Mouse (Mus musculus): ENCODE data around the gene Pdgfb. TPM values are rescaled to one million over a fixed set of nuclear protein-coding genes. Genes with fewer than 3 reads are reported as not detected.

The Pdgfb gene
- total and polyA plus RNA-seq, 2 experiments from 2014 or later, result 3.5 to 32.2 TPM

DNA sequence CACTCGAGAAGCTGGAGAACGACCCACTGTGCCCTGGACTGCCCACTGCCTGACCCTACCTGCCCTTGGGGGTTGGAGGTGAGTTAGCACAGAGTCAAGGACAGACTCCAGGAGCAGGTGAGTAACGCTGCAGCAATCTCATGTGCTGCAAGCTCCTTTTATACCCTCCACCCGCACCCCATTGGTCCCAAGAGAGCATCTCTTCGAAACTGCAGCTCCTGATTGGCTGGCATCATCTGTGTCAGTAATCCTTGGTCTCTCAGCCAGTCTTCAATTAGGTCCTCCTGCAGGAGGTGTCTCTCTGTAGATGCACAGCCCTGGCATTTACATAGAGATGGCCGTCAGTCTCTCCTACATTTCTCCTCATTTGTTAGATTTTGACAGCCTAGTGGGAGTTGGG is 47.4 kb downstream of the Pdgfb start:
- Histone ChIP-seq H3K4me2 (ENCODE audit: low read depth, low read length) (no peak overlapping the region), H3K9me3 (replicated peaks; ENCODE audit: control insufficient read depth, low read length) (no peaks in the 10 kb centered on the region), H3K27me3 (ENCODE audit: control insufficient read depth, insufficient read depth, low read length) (no peaks in the 10 kb centered on the region), H3K27ac (ENCODE audit: low read depth) (no peak overlapping the region), H3K4me1 (ENCODE audit: control insufficient read depth, insufficient read depth) (no peaks in the 10 kb centered on the region), H3K36me3 (replicated peaks; ENCODE audit: control insufficient read depth, insufficient read depth, low read length) (no peaks in the 10 kb centered on the region), H3K4me3 (ENCODE audit: low read depth, low read length) (no peak overlapping the region), H3K9ac (replicated peaks; ENCODE audit: low read depth, low read length) (no peak overlapping the region)
- ATAC-seq (ENCODE audit: insufficient read depth, low read depth) (no peak), DNase-seq (ENCODE audit: low spot score) (no peak)
- TF ChIP-seq CTCF (IDR thresholded peaks at IDR 0.05; ENCODE audit: low read depth), result no peak
- 83% methylated on average over 6 of the region's 6 CpGs for WGBS

DNA sequence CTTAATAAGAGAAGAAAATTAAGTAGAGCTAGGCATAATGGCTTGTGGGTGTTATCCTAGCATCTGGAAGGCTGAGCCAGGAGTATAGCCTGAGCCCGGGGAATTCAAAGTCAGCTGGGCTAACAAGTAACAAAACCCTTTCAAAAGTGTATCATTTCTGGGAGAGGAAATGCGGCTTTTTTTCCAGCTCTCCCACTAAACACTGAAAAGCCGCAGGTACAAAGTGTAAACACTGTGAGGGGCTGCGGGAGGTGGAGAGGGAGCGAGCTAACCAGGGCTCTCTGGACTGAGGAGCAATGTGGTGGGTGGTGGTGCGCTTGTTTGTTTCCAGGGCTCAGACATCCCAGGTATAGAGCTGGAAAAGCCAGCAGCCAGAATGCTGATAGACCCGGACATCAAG is 50.4 kb downstream of the Pdgfb start:
- no peak for DNase-seq (ENCODE audit: low spot score)
- TF ChIP-seq CTCF (IDR thresholded peaks at IDR 0.05; ENCODE audit: low read depth), result no peak
- TF ChIP-seq EP300 (IDR thresholded peaks at IDR 0.05; ENCODE audit: low read depth), result no peak

GRCm38 (mm10) chr15:79962661-79963060 is 52.1 kb downstream of the Pdgfb start:
- Histone ChIP-seq H3K4me3 (ENCODE audit: low read depth, low read length) (no peak overlapping the region), H3K36me3 (replicated peaks; ENCODE audit: control insufficient read depth, insufficient read depth, low read length) (no peaks in the 10 kb centered on the region), H3K4me1 (ENCODE audit: control insufficient read depth, insufficient read depth) (no peaks in the 10 kb centered on the region), H3K9me3 (replicated peaks; ENCODE audit: control insufficient read depth, low read length) (no peaks in the 10 kb centered on the region), H3K27me3 (ENCODE audit: control insufficient read depth, insufficient read depth, low read length) (no peaks in the 10 kb centered on the region), H3K4me2 (ENCODE audit: low read depth, low read length) (no peak overlapping the region), H3K9ac (replicated peaks; ENCODE audit: low read depth, low read length) (no peak overlapping the region), H3K27ac (ENCODE audit: low read depth) (no peak overlapping the region)
- ATAC-seq (ENCODE audit: insufficient read depth, low read depth), result no peak
- DNase-seq (ENCODE audit: low spot score), result no peak
- 84% methylated on average over 18 of the region's 18 CpGs for WGBS
- TF ChIP-seq EP300 (IDR thresholded peaks at IDR 0.05; ENCODE audit: low read depth) (no peak), CTCF (IDR thresholded peaks at IDR 0.05; ENCODE audit: low read depth) (no peak)

More for the DNA sequence above, 50.4 kb downstream of the Pdgfb start:
- no peak overlapping the region for H3K4me3 ChIP-seq (ENCODE audit: low read depth, low read length)
- no peak overlapping the region for H3K9ac ChIP-seq (replicated peaks; ENCODE audit: low read depth, low read length)
- WGBS, result 86% methylated on average over 7 of the region's 7 CpGs
- H3K27ac ChIP-seq (ENCODE audit: low read depth), result no peak overlapping the region
- H3K9me3 ChIP-seq (replicated peaks; ENCODE audit: control insufficient read depth, low read length), result no peaks in the 10 kb centered on the region
- H3K4me1 ChIP-seq (ENCODE audit: control insufficient read depth, insufficient read depth), result no peaks in the 10 kb centered on the region
- no peak overlapping the region for H3K4me2 ChIP-seq (ENCODE audit: low read depth, low read length)
- H3K27me3 ChIP-seq (ENCODE audit: control insufficient read depth, insufficient read depth, low read length), result no peaks in the 10 kb centered on the region
- ATAC-seq (ENCODE audit: insufficient read depth, low read depth), result no peak
- no peaks in the 10 kb centered on the region for H3K36me3 ChIP-seq (replicated peaks; ENCODE audit: control insufficient read depth, insufficient read depth, low read length)

DNA sequence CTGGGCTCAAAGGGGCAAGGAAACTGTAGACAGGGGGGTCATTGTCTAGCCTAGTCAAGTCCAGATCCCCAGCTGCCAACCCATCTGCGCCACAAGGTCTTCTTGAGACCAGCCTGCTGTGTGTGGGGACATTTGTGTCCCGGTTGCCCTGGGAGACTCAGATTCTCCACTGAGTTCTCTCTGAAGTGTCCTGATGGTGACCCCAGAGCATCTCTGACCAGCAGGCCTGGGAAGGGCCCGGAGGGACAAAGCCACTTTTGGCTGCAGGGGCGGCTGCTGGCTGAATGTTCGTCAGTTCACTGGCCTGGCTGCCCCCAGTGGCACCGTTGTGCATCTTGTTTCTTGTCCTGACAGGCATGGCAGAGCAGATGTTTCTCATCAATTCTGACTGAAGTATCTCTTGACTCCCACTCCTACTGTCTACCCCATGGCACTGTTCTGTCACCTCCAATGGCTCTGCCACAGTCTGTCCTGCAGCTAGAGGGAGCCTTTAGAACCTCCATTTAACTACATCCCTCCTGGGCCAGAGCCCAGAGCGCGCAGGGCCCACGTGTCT is 53.3 kb downstream of the Pdgfb start:
- TF ChIP-seq EP300 (IDR thresholded peaks at IDR 0.05; ENCODE audit: low read depth) (no peak), CTCF (IDR thresholded peaks at IDR 0.05; ENCODE audit: low read depth) (peak; percentile 47)
- Histone ChIP-seq H3K9me3 (replicated peaks; ENCODE audit: control insufficient read depth, low read length) (no peaks in the 10 kb centered on the region), H3K4me2 (ENCODE audit: low read depth, low read length) (no peak overlapping the region), H3K36me3 (replicated peaks; ENCODE audit: control insufficient read depth, insufficient read depth, low read length) (no peaks in the 10 kb centered on the region), H3K4me3 (ENCODE audit: low read depth, low read length) (no peak overlapping the region), H3K9ac (replicated peaks; ENCODE audit: low read depth, low read length) (no peak overlapping the region), H3K4me1 (ENCODE audit: control insufficient read depth, insufficient read depth) (no peaks in the 10 kb centered on the region), H3K27me3 (ENCODE audit: control insufficient read depth, insufficient read depth, low read length) (no peaks in the 10 kb centered on the region), H3K27ac (ENCODE audit: low read depth) (no peak overlapping the region)
- WGBS, result 63% methylated on average over 9 of the region's 9 CpGs
- no peak for ATAC-seq (ENCODE audit: insufficient read depth, low read depth)
- peak; percentile 20 for DNase-seq (ENCODE audit: low spot score)

DNA sequence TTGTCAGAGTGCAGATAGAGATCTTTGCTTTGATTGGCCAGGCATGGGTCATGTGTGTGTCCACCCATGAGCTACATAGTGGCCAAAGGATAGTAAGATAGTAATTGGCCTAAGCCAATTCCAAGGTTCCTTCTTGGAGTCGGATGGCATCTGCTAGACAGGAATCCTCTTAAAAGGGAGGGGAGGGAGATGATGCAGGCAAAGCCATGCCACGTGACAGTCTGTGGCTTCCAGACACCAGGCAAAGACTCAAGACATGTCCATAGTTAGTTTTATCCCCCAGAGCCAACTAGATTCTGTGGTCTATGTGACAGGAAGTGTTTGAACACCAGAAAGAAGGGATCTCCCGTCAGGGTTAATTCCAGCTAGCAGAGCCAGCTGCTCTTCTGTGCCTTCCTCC is 56.4 kb downstream of the Pdgfb start:
- no peak for TF ChIP-seq CTCF (IDR thresholded peaks at IDR 0.05; ENCODE audit: low read depth)
- no peak for TF ChIP-seq EP300 (IDR thresholded peaks at IDR 0.05; ENCODE audit: low read depth)
- ATAC-seq (ENCODE audit: insufficient read depth, low read depth), result no peak
- WGBS, result 65% methylated on average over 3 of the region's 3 CpGs
- Histone ChIP-seq H3K27ac (ENCODE audit: low read depth) (no peak overlapping the region), H3K9ac (replicated peaks; ENCODE audit: low read depth, low read length) (no peak overlapping the region), H3K36me3 (replicated peaks; ENCODE audit: control insufficient read depth, insufficient read depth, low read length) (no peaks in the 10 kb centered on the region), H3K4me2 (ENCODE audit: low read depth, low read length) (no peak overlapping the region), H3K4me3 (ENCODE audit: low read depth, low read length) (no peak overlapping the region), H3K4me1 (ENCODE audit: control insufficient read depth, insufficient read depth) (no peaks in the 10 kb centered on the region), H3K9me3 (replicated peaks; ENCODE audit: control insufficient read depth, low read length) (no peaks in the 10 kb centered on the region), H3K27me3 (ENCODE audit: control insufficient read depth, insufficient read depth, low read length) (no peaks in the 10 kb centered on the region)
- no peak for DNase-seq (ENCODE audit: low spot score)

DNA sequence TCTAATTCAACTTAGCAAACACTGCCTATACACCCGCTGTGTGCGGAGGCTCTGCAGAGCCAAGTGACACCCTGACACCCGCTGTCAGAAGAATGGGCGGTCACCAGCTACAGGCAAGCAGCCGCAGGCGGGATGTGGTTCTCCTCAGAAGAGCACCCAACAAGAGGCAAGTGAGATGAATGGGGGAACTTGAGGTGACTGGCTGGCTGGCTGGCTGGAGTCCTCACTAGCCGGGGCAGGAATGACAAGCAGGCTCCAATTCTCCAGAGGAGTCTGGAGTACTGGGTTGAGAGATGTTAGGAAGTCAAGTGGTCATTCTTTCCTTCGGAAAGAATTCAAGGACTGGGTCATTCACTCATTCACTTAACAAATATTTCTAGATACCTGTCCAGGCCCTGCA is 58.2 kb downstream of the Pdgfb start:
- no peak for DNase-seq (ENCODE audit: low spot score)
- Histone ChIP-seq H3K9me3 (replicated peaks; ENCODE audit: control insufficient read depth, low read length) (no peaks in the 10 kb centered on the region), H3K4me2 (ENCODE audit: low read depth, low read length) (no peak overlapping the region), H3K27me3 (ENCODE audit: control insufficient read depth, insufficient read depth, low read length) (no peaks in the 10 kb centered on the region), H3K27ac (ENCODE audit: low read depth) (no peak overlapping the region), H3K9ac (replicated peaks; ENCODE audit: low read depth, low read length) (no peak overlapping the region), H3K36me3 (replicated peaks; ENCODE audit: control insufficient read depth, insufficient read depth, low read length) (no peaks in the 10 kb centered on the region), H3K4me3 (ENCODE audit: low read depth, low read length) (no peak overlapping the region), H3K4me1 (ENCODE audit: control insufficient read depth, insufficient read depth) (peaks cover 11% of the 10 kb centered on the region)
- ATAC-seq (ENCODE audit: insufficient read depth, low read depth), result no peak
- TF ChIP-seq EP300 (IDR thresholded peaks at IDR 0.05; ENCODE audit: low read depth) (no peak), CTCF (IDR thresholded peaks at IDR 0.05; ENCODE audit: low read depth) (no peak)
- 67% methylated on average over 8 of the region's 8 CpGs for WGBS

Data from heart, postnatal 0 days (tissue).